In the genomic region with DNA sequence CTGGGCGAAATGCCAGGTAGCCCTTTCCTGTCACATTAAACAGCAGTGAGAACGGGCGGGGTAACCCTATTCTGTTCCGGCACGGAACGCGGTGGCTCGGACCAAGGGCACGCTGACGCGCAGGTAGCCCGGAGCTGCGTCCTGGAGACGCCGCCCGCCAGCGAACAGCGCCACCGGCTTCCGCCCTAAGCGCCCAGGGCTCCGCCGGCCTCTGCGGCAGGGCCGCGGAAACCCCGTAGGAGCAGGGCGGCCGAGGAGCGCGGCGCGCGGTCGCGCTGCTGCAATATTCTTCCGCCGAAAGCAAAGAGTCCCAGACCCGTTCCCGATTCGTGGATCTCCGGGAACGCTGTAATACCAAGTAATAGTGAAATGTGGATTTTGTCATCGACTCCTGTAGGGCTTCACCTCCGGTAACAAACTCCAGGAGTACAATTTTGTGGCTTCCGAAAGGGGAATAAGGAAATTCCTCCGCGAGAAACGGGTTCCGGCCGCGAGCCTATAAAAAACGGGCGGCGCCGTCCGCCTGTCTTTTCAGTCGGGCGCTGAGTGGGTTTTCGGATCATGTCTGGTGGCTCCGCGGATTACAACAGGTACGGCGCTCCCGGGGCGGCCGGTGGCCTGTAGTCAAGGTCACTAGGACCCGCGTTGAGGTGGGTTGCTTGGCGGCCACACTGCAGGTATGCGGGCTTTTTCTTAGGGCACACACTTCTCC, we compare ENCODE assay signal across 8 mouse cellular contexts. TPM values are rescaled to one million over a fixed set of nuclear protein-coding genes. Genes with fewer than 3 reads are reported as not detected.
A peak's percentile ranks its signal among the peaks of the same experiment; 100 is the strongest.
DNase-seq lines count a peak whose midpoint lies in the region; ATAC-seq and TF ChIP-seq lines count a peak whose summit lies in the region.

A gene (plus strand): TSS at position 214 of the 712 bp plus-strand sequence.

- H3K4me1 ChIP-seq in heart, embryonic 11.5 days (ENCODE audit: control insufficient read depth, insufficient read depth, low read length), result peaks cover 15% of the 10 kb centered on the region
- H3K4me1 ChIP-seq in kidney, embryonic 16.5 days (ENCODE audit: insufficient read depth, low read length), result peaks cover 21% of the 10 kb centered on the region
- H3K4me1 ChIP-seq in liver, adult 2 months (ENCODE audit: control insufficient read depth, insufficient read depth, low read length), result peaks cover 12% of the 10 kb centered on the region; the same call in 1 of the 2 replicates

- H3K4me3 ChIP-seq in heart, embryonic 11.5 days (ENCODE audit: low read depth, low read length), result peak within 1 kb of the TSS; percentile 91
- H3K4me3 ChIP-seq in kidney, embryonic 16.5 days (ENCODE audit: low read length), result peak within 1 kb of the TSS; percentile 99
- peak within 1 kb of the TSS; percentile 75 for H3K4me3 ChIP-seq in liver, adult 2 months (ENCODE audit: insufficient read depth, low read depth, low read length)
- H3K4me3 ChIP-seq in myocyte, result peak within 1 kb of the TSS; percentile 99

- H3K9ac ChIP-seq in heart, embryonic 11.5 days (ENCODE audit: low read depth, low read length), result peak within 1 kb of the TSS; percentile 100
- peak within 1 kb of the TSS; percentile 100 for H3K9ac ChIP-seq in kidney, embryonic 16.5 days (replicated peaks; ENCODE audit: low read length)
- peak within 1 kb of the TSS; percentile 93 for H3K9ac ChIP-seq in liver, adult 2 months (ENCODE audit: low read depth, low read length)

- no peaks in the 10 kb centered on the region for H3K9me3 ChIP-seq in heart, embryonic 11.5 days (replicated peaks; ENCODE audit: control insufficient read depth, low read length)
- no peaks in the 10 kb centered on the region for H3K9me3 ChIP-seq in kidney, embryonic 16.5 days (ENCODE audit: low read length)

- 0 out of 2 replicates have a peak, but pooled peaks have one; percentile 2 for TF ChIP-seq CTCF in liver, adult 2 months (IDR thresholded peaks at IDR 0.05; ENCODE audit: low read depth, low read length)

- WGBS in heart, embryonic 11.5 days (ENCODE audit: insufficient replicate concordance), result under 1% methylated on average over 71 of the region's 71 CpGs
- 0% methylated on average over 71 of the region's 71 CpGs for WGBS in kidney, embryonic 16.5 days
- WGBS in liver, adult 2 months, result under 1% methylated on average over 71 of the region's 71 CpGs

- H3K27ac ChIP-seq in heart, embryonic 11.5 days (ENCODE audit: low read depth, low read length), result peak within 1 kb of the TSS; percentile 99
- peak within 1 kb of the TSS; percentile 99 for H3K27ac ChIP-seq in kidney, embryonic 16.5 days (ENCODE audit: low read length)
- H3K27ac ChIP-seq in liver, adult 2 months (replicated peaks; ENCODE audit: insufficient read depth, low read depth, low read length), result peak within 1 kb of the TSS; percentile 96

- peak within 1 kb of the TSS; percentile 80 for H3ac ChIP-seq in myocyte (ENCODE audit: control insufficient read depth, insufficient read length)

- peaks cover 9% of the 10 kb centered on the region for H3K79me2 ChIP-seq in liver, adult 2 months (ENCODE audit: control insufficient read depth, insufficient read depth, low read length)
- H3K79me2 ChIP-seq in myocyte (ENCODE audit: control insufficient read depth, insufficient read depth), result peaks cover 46% of the 10 kb centered on the region

- ATAC-seq in erythroblast, adult 5-6 weeks (replicated peaks; ENCODE audit: low FRiP score, poor library complexity, severe bottlenecking), result peak; percentile 89
- ATAC-seq in heart, embryonic 11.5 days (replicated peaks; ENCODE audit: insufficient number of reproducible peaks, low FRiP score, low TSS enrichment), result peak; percentile 86
- peak; percentile 93 for ATAC-seq in kidney, embryonic 16.5 days (ENCODE audit: low FRiP score, low TSS enrichment)

- TF ChIP-seq POLR2A in liver, adult 2 months (IDR thresholded peaks at IDR 0.05; ENCODE audit: extremely low read depth, insufficient read depth, low read length), result peak; percentile 97
- peak; percentile 98 for TF ChIP-seq POLR2A in myocyte (IDR thresholded peaks at IDR 0.05; ENCODE audit: insufficient read length, low read depth)

- H3K4me2 ChIP-seq in heart, embryonic 11.5 days, result peak within 1 kb of the TSS; percentile 76
- peak within 1 kb of the TSS; percentile 95 for H3K4me2 ChIP-seq in kidney, embryonic 16.5 days (replicated peaks; ENCODE audit: low read depth, low read length)
- H3K4me2 ChIP-seq in myocyte (ENCODE audit: low read depth), result peak within 1 kb of the TSS; percentile 97

- DNase-seq in B cell, adult 2 months, result peak; percentile 93 to 95
- DNase-seq in brain, adult 2 months (ENCODE audit: low read depth, low spot score), result peak; percentile 99
- peak; percentile 80 for DNase-seq in liver, adult 2 months (ENCODE audit: extremely low read depth, low read depth, low spot score)
- peak; percentile 95 for DNase-seq in splenic B cell, adult 2 months (ENCODE audit: low read depth, low spot score)

- peaks cover 23% of the 10 kb centered on the region for H3K36me3 ChIP-seq in heart, embryonic 11.5 days (ENCODE audit: control insufficient read depth, insufficient read depth, low read length)
- peaks cover 35% of the 10 kb centered on the region for H3K36me3 ChIP-seq in kidney, embryonic 16.5 days (ENCODE audit: insufficient read depth, low read length)
- peaks cover 37% of the 10 kb centered on the region for H3K36me3 ChIP-seq in liver, adult 2 months (ENCODE audit: control insufficient read depth, insufficient read depth, low read length)
- H3K36me3 ChIP-seq in myocyte (ENCODE audit: control insufficient read depth, insufficient read depth), result peaks cover 39% of the 10 kb centered on the region
- H3K36me3 ChIP-seq in splenic B cell, adult 2 months (ENCODE audit: control insufficient read depth, insufficient read depth, low read length, poor library complexity, severe bottlenecking), result peaks cover 23% of the 10 kb centered on the region

- no peaks in the 10 kb centered on the region for H3K27me3 ChIP-seq in heart, embryonic 11.5 days (ENCODE audit: control insufficient read depth, insufficient read depth, low read length)
- no peaks in the 10 kb centered on the region for H3K27me3 ChIP-seq in kidney, embryonic 16.5 days (ENCODE audit: insufficient read depth, low read length)
- no peaks in the 10 kb centered on the region for H3K27me3 ChIP-seq in liver, adult 2 months (ENCODE audit: control insufficient read depth, insufficient read depth, low read length)
- H3K27me3 ChIP-seq in myocyte (ENCODE audit: control insufficient read depth, insufficient read depth, insufficient read length), result no peaks in the 10 kb centered on the region
- H3K27me3 ChIP-seq in splenic B cell, adult 2 months (ENCODE audit: control insufficient read depth, insufficient read depth, low read length, poor library complexity, severe bottlenecking), result no peaks in the 10 kb centered on the region; the same call in 1 of the 2 replicates

TF ChIP-seq in myocyte, 11 proteins besides CTCF, POLR2A, EP300 and RAD21:
- peak; percentile 8 for TF ChIP-seq E2F4 (IDR thresholded peaks at IDR 0.05; ENCODE audit: insufficient read depth)
- peak; percentile 6 for TF ChIP-seq TCF3 (IDR thresholded peaks at IDR 0.05; ENCODE audit: insufficient read length, low read depth)
- peak; percentile 16 for TF ChIP-seq MAX (IDR thresholded peaks at IDR 0.05; ENCODE audit: low read depth)
- TF ChIP-seq MYOG (IDR thresholded peaks at IDR 0.05; ENCODE audit: control insufficient read depth in 1 of 3, insufficient read depth in 1 of 3, insufficient read length in 2 of 3, low read depth in 2 of 3), result peak in 1 of 3 experiments; percentile 56
- TF ChIP-seq MYOD1 (IDR thresholded peaks at IDR 0.05; ENCODE audit: control insufficient read depth in 1 of 3, insufficient read length in 2 of 3, low read depth in 2 of 3), result peak in 1 of 3 experiments; percentile 44
- no peak for TF ChIP-seq CEBPB (IDR thresholded peaks at IDR 0.05; ENCODE audit: insufficient read depth, poor library complexity, severe bottlenecking)
- no peak for TF ChIP-seq TCF12 (IDR thresholded peaks at IDR 0.05; ENCODE audit: insufficient read depth, poor library complexity, severe bottlenecking)
- peak; percentile 94 for TF ChIP-seq POLR2AphosphoS2 (IDR thresholded peaks at IDR 0.05; ENCODE audit: insufficient read length, low read depth)
- TF ChIP-seq USF1 (IDR thresholded peaks at IDR 0.05; ENCODE audit: low read depth), result no peak
- TF ChIP-seq REST (IDR thresholded peaks at IDR 0.05; ENCODE audit: insufficient read depth, insufficient read length), result no peak
- TF ChIP-seq SRF (IDR thresholded peaks at IDR 0.05; ENCODE audit: control insufficient read depth, insufficient read length, low read depth), result no peak
TF ChIP-seq in myocyte: peak in this region for 6.

RNA-seq across cellular contexts. Expression of the gene that starts here (rescaled TPM):
- total RNA-seq in erythroblast, adult 5-6 weeks (2015; ENCODE audit: low replicate concordance), result 120 and 145 TPM in 2 replicates
- 151 and 206 TPM in 2 replicates for total RNA-seq in erythroblast, adult 5-6 weeks (2017; ENCODE audit: low replicate concordance)
- polyA plus RNA-seq in heart, embryonic 11.5 days (2014; fragmentation: Nextera tagmentation; extraction: Ambion mirVana), result 205 and 223 TPM in 2 replicates
- 235 and 238 TPM in 2 replicates for polyA plus RNA-seq in kidney, embryonic 16.5 days (2015; fragmentation: Nextera tagmentation; extraction: Ambion mirVana)
- total RNA-seq in liver, adult 2 months (2014; rRNA removed), result 325 and 412 TPM in 2 replicates
- polyA plus RNA-seq in liver, adult 2 months (2012; rRNA removed), result 64.4 and 75.9 TPM in 2 replicates
- polyA plus RNA-seq in myocyte (2012; fragmentation: generic; extraction: Trizol), result 141 TPM

Comparison
In these comparisons a context has a peak if more than half of its experiments do, and no peak if none do; other contexts are left out.
1. Peak in every context shown above with its lines: DNase-seq, ATAC-seq, H3K4me3 ChIP-seq and H3K27ac ChIP-seq.